Mouse (Mus musculus): ENCODE data around the gene Tacc2.
A peak's percentile ranks its signal among the peaks of the same experiment; 100 is the strongest.
"Not testable (repeated sequence)": the region's sequence is repeated elsewhere in the genome, so short reads cannot be mapped to it uniquely, and the experiment has no call there.

Tacc2 gene

GRCm38 (mm10) chr7:130657751-130658150 is 80.5 kb downstream of the Tacc2 start:
- DNase-seq = no peak

DNA sequence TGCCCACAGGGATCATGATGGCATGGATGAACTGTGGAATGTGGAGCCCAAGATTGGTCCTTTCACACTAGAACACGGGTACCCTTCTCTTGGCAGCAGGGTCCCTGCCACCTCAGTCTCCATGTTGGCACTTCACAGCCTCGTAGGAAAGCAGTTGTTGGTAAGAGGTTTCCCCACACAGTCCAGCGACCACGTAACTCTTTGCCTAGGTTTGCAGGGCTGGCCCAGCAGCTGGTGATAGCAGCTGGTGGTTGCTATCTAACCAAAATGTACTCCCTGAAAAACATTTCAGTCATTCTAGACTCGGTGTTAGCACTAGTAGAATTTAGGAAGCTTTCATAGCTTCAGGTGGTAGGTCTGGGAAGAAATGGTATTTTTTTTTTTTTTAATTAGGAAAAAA is 81.9 kb downstream of the Tacc2 start:
- no peak for DNase-seq

DNA sequence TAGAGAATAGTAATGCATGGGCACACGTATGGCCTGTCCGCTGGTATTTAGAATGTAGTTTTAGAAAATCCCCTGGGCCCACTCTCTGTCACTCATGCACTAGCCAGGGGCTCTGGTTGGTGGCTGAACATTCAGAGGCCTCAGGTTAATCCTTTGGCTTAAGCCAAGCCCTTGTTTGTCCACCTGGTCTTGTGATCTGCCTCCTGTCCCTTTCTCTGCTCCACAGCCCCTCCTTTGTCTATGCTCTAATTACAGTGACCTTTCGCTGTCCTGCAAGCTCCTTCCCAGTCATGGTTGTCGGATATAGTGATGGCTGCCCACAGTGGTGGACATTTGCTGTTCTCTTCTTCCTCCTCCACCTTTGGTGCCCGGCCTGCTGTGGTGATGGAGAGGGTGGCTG is 85.0 kb downstream of the Tacc2 start:
- DNase-seq = no peak

DNA sequence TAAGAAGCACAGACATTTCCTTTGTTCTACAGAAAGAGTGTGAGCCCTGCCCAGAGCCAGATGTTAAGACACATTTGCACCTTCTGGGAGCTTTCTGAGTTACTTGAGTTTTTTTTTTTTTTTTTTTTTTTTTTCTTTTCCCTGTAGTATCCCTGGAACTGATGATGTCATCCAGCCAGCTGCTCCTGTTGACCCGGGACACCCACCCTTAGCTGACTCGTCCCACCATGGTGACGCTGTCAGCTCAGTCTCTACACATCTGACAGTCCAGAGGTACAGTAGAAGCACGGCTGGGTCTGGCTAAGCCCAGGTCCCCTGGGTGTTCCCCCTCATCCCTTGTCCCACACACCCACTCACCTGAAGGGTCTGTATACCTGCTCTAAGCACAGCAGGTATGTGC is 85.6 kb downstream of the Tacc2 start:
- no peak for DNase-seq

DNA sequence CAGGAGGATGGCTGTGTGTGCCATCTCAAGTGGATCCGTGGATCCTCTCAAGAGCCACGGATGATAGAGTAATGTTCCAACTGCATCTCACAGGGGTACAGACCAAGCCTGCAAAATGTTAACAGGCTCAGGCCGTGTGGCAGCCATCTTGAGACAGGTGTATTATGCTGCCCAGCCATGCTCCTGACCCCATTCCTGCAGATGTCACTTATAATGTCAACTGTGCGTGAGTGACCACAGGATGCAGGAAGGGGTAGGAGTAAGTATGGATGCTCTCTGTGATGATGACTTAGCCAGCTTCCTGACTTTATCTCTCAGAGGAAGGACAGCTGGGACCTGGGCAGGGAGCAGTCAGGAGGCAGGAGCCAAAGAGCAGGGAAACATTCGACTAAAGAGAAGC is 86.8 kb downstream of the Tacc2 start:
- no peak for DNase-seq

DNA sequence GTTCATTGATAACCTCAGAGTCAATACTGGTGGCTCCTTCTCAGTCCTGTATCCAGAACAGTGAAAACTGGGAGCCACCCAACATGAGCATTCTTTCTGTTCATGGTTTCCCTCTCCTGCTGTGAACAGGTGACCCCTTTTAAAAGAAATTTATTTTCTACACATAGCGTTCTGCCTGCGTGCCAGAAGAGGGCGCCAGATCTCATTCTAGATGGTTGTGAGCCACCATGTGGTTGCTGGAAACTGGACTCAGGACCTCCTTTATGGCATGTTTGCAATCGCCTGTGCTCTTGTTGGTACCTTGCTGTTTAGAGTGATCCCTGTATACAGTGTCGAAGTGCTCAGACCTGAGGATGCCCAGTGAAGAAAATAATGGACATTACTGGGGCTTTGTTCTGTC is 87.4 kb downstream of the Tacc2 start:
- DNase-seq = no peak

DNA sequence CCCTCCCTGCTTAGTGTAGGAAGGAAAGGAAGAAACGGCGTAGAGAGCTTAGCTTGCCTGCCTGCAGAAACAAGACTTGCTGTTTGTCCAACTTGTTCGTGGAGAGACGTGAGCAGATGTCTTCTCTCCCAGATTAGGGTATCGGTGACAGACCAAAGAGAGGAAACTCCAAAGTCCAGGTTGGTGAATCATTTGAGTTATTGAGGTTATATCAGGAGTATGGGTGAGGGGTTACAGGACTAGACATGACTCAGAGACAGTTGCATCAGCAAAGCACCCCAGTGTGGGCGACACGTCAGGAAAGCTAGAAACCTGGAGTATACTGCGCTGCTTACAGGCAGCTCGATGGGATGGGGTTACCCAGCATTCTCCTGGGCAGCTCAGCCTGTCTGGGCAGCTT is 88.1 kb downstream of the Tacc2 start:
- DNase-seq = no peak

DNA sequence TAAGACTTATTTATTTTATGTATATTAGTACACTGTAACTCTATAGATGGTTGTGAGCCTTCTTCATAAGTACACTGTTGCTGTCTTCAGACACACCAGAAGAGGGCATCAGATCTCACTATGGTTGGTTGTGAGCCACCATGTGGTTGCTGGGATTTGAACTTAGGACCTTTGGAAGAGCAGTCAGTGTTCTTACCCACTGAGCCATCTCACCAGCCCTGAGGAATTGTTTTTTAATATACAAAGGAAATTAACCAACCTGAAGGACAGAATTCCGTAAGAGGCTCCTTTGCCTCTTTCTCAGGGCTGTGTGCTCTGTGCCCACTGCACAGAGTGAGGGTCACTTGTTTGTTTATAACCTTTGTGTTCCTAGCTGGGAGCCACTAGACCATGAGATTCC is 90.8 kb downstream of the Tacc2 start:
- DNase-seq = not testable (repeated sequence)

DNA sequence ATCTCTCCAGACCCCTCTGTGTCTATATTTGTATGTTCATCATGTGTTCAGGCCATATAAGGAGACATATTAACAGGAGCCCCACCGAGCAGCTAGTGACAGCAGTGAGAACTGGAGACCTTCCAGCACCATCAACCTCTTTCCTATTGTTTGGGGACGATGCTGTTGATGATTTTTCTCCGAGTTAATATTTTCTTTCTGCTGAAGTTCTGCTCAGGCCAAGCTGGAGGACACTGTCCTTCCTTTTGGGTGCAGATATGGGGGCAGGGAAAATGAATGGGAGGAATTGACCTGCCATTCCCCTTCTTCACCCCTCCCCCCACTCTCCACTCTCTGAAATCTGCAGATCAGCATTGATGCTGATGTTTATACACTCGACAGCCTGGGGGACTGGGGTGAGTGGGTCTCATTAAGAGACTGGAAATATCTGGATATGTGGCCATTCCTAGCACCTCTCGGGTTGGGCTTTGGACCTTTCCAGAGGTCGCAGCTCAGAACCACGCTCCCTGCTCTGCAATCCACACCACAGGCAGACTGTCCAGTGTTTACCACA is 91.6 kb downstream of the Tacc2 start:
- peak; percentile 44 for DNase-seq

DNA sequence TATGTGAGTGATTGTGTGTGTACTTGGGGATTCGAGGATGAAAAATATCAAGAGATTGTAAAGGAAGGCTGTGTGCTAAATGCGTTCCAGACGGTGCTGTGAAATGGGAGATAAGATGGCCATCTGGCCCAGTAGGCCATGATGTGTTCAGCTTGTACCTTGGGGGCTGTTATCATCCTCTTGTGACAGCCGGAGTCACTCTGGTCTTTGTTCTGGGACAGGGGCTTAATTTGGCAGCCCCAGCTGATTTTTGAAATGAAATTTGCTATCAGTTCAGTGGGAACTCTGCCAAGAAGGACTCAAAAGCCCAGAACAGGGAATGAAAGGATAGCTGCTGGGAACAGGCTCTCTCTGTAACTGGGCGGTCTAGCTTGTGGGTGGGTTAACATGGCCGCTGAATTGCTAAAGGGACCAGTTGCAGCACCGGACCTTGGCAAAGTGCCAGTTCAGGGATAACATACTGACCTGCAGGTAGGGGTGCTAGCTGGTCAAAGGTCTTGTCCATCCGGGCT is 92.2 kb downstream of the Tacc2 start:
- no peak for DNase-seq

- no peak for DNase-seq
Observed at GRCm38 (mm10) chr7:130670358-130670757, 93.1 kb downstream of the Tacc2 start.

DNA sequence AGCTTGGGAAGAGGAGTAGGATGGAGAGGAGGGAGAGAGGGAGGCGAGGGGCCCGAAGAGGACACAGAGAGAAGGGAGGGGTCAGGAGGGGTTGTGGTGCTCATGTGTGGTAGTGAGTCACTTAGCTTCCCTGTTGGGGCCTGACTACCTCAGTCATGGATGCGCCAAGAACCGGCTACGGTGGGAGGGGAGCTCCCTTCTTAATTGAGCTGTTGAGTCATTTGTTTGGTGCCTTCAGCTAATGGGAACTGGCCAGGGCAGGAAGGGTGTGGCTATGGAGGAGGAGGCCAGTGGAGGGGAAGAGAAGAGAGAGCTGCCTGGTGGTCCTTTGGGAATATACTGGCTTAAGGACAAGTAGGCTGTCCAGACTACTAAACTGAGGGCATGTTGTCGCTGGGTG is 94.1 kb downstream of the Tacc2 start:
- no peak for DNase-seq

- DNase-seq = peak; percentile 27
Observed at GRCm38 (mm10) chr7:130673169-130674033, 96.2 kb downstream of the Tacc2 start.

GRCm38 (mm10) chr7:130674526-130674925 is 97.3 kb downstream of the Tacc2 start:
- DNase-seq = no peak

GRCm38 (mm10) chr7:130676885-130677540 is 99.8 kb downstream of the Tacc2 start:
- no peak for DNase-seq

- DNase-seq = no peak
Observed at GRCm38 (mm10) chr7:130677541-130678274, 100.5 kb downstream of the Tacc2 start.

- DNase-seq = no peak
Observed at GRCm38 (mm10) chr7:130678414-130678813, 101.2 kb downstream of the Tacc2 start.

GRCm38 (mm10) chr7:130681798-130682197 is 104.6 kb downstream of the Tacc2 start:
- peak; percentile 83 for DNase-seq

GRCm38 (mm10) chr7:130688601-130689000 is 111.4 kb downstream of the Tacc2 start:
- no peak for DNase-seq

DNA sequence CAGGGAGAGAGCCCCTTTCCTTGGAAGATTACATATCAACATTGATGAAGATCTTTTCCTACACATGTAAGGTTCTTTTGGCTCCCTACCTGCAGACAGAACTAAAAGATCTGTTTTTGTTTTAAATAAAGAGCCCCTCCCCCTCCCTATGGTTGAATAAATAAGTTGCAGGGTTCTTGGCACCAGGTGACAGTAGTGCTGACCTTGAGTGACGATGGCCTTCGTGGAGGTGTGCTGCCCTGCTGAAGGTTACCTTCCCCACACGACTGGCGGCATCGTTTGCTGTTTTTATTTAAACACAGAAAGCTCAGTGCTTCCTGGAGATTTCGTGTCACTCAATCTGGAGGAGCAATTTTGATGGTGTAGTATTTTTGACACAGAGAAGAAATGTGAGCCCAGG is 113.6 kb downstream of the Tacc2 start:
- no peak for DNase-seq

DNA sequence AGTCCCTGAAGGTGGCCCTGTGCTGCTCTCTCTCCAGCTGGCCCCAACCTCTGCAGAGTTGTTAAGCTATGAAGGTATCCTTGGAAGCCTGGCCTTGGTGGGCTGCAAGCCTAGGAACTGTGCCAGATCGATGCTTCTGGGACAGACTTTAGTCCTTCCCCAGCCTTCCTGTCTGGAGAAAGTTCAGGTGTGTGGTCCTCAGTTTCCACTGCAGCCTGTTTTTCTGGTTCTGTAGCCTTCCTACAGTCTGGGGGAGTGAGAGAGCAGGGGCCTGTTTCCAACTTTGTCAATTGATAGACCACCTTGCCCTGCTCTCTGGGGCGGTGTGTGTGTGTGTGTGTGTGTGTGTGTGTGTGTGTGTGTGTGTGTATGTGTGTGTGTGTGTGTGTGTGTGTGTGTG is 114.7 kb downstream of the Tacc2 start:
- DNase-seq = no peak

DNA sequence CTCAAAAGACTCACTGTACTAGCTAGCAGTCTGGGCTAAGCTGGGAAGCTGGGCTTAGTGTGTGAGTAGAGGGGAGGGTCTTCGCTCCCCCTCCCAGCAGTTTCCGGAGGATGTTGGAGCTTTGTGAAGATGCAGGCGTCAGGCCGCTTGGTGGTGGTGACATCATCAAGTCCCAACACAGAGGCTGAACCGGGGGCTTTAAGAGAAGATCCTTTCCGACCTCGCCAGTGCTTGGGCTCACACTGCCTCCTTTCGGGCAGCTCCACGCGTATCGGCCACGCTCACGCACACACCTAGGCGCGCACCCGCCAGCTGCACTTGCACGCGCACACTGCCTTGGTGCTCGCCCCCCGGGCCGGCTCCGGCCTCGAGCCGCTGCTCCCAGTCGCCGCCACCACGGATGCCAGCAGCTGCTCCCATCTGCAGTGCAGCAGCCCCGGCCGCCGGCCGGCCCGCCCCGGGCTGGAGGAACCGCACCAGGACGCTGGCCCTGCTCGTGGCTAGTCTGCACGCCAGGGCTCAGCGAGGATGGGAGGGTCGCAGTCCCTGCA is 115.2 kb downstream of the Tacc2 start:
- DNase-seq = peak; percentile 76

Measured in layer of hippocampus, adult 9-11 months (tissue).